Mouse (Mus musculus): ENCODE results near the gene Phldb2.

The Phldb2 gene

GRCm38 (mm10) chr16:45892928-45893327 lies 60.5 kb downstream of the Phldb2 start:
- no peak for DNase-seq (ENCODE audit: low read depth)

DNA sequence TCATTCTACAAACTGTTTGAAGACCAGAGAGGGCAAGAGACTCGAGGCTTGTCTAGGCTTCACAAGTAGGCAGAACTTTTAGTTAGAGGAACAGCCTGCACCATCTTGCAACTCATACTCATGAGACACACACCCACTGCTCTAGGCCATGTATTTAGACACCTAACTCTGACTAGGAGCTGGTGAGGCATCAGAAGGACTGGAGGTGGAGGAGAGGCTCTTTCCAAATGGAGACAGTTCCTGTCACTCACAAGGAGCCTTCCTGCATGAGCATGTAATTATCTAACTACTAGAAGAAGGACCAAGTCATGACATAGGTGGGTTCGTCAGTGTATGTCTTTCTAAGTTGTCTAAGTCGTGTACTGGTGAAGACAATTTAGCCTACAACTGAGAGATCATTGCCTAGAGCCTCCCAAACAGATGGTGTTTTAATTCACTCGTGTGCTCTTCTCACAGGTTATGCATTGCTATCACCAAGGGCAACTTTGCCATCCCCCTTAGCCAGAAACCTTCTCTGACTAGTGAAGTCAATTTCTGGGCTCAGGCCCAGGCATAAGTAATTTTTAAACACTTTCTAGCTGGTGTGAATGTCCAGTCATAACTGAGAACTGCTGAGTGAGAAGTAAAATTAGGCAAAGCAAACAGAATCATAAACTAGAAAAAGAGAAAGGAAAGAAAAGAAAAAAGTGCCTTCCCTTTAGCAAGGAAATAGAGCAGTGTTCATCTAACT lies 62.8 kb downstream of the Phldb2 start:
- DNase-seq (ENCODE audit: low read depth) = no peak

DNA sequence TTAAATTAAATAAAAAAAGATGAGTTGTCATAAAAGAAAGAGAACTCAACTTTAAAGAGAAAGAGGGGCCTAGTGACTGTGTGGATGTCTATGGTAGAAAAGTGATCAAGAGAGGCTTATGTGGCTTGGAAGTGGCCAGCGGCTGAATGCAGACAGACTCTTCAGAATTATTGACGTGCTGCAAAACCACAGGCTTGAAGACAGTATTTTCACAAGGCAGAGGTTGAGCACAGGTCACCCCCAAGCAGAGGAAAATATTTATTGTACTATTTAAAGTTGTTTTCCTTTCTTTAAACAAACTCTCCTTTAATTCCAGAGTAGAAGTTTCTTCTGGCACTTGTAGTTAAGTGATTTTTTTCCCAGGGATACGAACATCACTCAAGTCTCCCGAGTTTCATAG lies 63.8 kb downstream of the Phldb2 start:
- no peak for DNase-seq (ENCODE audit: low read depth)

GRCm38 (mm10) chr16:45886599-45886998 lies 66.8 kb downstream of the Phldb2 start:
- peak; percentile 15 for DNase-seq (ENCODE audit: low read depth)

DNA sequence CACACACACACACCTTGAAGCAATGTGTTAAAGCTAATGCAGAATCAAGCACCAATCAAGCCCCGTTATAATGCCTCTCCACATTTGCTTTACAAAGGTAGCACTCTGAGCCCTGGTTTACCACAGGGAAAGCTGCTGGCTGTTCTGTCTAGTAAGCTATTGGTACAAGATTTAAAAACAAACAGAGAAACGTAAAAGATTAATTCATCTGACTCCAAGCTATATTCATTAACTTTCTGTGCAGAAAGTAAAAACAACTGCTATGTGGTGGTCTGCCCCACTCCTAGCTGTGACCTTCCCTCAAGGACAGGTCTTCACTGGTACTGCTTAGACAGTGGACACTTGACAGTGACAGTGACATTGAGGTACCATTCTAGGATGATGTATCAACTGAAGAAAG lies 69.2 kb downstream of the Phldb2 start:
- no peak for DNase-seq (ENCODE audit: low read depth)

GRCm38 (mm10) chr16:45881177-45881832 lies 72.1 kb downstream of the Phldb2 start:
- DNase-seq (ENCODE audit: low read depth) = no peak

GRCm38 (mm10) chr16:45880101-45880751 lies 73.2 kb downstream of the Phldb2 start:
- DNase-seq (ENCODE audit: low read depth) = no peak

DNA sequence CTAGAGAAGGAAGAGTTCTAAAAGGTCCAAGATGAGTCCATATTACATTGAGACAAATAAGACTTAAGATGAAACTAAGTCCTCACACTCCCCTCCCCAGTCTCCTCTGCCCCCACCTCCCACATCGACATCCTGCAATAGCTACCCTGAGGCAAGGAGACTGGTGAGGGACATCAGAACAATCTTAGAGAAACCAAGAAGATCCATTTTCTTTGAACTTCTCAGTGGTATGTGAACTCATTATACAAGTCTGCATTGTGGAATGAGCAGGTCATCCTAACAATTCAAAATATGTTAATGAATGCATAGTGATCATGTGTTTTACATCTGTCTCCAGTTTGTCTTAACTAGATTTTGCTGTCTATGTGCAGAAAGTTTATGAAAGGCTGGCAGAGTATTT lies 75.7 kb downstream of the Phldb2 start:
- DNase-seq (ENCODE audit: low read depth) = no peak

- DNase-seq (ENCODE audit: low read depth) = no peak
Measured at GRCm38 (mm10) chr16:45877171-45877570, 76.2 kb downstream of the Phldb2 start.

- DNase-seq (ENCODE audit: low read depth) = no peak
Measured at GRCm38 (mm10) chr16:45873397-45873796, 80.0 kb downstream of the Phldb2 start.

DNA sequence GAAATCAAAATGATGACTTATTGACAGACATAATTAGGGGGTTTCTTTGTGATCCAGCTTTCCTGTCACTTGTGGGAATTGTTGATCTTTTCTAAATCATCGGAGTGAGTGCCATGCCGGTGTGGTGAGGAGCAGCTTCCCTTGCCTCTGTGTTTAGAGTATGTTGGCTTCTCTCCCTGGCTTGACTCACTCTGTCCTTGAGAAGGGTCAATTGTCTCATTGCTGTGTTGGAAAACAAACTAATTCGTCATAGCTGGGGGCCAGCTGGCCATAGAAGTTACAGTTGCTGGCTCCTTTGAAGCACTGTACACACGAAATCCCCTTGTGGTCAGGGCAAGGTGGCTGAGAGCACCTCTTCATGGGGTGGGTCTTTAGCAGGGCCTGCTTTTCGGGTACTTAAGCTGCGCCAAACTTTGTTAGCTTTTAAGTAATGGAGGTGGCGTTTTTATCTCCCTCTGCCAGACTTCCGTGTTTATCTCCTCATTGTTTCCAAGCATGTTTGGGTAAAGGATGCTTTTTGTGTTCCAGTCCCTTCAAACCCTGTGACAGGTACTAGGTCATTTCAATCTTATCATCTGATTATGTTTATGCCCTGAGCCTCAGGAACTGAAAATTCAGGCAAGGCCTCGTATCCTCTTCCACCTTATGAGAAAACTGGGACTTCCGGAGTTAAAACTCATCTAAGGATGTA lies 82.0 kb downstream of the Phldb2 start:
- no peak for DNase-seq (ENCODE audit: low read depth)

GRCm38 (mm10) chr16:45870651-45871050 lies 82.7 kb downstream of the Phldb2 start:
- no peak for DNase-seq (ENCODE audit: low read depth)

DNA sequence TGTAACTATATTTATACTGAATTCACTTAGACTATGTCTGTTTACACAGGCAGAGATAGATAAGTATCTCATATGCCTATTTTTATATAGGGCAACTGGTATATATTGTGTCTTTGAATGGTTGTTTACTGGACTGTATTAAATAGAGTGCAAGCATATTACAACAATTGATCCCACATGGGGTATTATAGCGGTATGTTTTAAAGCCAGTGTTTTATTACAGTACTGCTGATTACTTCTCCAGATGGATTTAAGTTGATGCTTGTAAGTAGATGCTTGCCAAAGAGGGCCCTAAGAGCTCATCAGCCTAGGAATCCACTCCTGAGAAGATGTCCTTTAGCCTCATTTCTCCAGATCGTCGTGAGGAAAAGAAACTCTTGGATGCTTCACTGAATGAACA lies 84.4 kb downstream of the Phldb2 start:
- DNase-seq (ENCODE audit: low read depth) = no peak

DNA sequence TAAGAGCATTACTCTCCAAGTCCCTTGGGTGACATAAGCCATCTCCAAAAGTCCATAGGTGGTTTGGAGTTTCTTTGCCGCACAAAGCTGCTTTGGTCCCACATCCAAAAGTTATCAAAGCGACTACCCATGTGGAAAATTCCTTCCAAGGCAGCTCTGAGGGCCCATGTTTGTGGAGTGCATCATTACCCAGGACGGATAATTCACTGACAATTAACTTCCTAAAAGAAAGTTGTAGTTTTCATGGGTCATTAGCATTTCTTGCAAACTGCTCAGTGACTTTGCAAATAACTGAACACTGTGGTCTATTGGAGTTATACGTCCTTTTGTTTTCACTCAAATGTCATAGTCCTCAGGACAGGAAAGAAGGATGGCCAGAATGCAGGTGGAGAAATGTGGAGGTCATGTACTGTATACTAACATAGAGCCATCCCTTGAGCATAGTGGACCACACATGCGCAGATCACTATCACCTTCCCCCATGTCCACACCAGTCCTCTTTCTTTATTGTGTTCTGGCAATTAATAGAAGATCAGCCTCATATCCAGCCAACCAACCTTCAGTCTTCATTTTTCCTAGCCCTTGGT lies 96.0 kb downstream of the Phldb2 start:
- DNase-seq (ENCODE audit: low read depth) = no peak

DNA sequence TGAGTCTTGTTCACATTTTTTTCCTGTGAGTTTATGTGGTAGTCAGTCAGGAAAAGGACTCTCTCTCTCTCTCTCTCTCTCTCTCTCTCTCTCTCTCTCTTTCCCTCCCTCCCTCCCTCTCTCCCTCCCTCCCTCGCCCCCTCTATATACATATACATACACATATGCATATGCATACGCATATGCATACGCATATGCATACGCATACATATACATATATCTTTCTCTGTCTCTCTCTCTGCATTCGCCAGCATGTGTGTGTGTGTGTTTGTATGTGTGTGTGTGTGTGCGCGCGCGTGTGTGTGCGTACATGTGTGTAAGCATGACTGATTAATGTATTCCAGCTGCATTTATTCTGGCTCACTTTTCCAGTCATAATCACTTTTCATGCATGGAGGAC lies 98.9 kb downstream of the Phldb2 start:
- DNase-seq (ENCODE audit: low read depth) = no peak

DNA sequence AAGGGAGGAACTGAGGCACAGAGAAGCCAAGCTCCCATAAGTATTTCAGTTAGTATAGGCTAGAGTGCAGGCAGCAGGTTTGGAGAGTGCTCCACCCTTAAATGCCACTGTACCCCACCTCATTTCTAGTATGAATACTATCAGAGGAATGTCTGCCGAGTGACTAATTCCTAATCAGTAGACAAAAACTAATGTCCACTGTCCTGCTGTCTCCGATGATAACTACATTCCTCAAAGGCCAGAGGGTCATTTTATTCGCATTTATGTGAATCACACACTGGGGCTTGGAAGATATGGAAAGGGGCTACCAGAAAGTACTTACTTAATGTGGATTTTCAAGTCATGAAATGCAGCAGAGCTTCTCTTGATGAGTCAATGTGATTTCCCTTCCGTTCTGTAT lies 104.4 kb downstream of the Phldb2 start:
- no peak for DNase-seq (ENCODE audit: low read depth)

- no peak for DNase-seq (ENCODE audit: low read depth)
Measured at GRCm38 (mm10) chr16:45844875-45845274, 108.5 kb downstream of the Phldb2 start.

DNA sequence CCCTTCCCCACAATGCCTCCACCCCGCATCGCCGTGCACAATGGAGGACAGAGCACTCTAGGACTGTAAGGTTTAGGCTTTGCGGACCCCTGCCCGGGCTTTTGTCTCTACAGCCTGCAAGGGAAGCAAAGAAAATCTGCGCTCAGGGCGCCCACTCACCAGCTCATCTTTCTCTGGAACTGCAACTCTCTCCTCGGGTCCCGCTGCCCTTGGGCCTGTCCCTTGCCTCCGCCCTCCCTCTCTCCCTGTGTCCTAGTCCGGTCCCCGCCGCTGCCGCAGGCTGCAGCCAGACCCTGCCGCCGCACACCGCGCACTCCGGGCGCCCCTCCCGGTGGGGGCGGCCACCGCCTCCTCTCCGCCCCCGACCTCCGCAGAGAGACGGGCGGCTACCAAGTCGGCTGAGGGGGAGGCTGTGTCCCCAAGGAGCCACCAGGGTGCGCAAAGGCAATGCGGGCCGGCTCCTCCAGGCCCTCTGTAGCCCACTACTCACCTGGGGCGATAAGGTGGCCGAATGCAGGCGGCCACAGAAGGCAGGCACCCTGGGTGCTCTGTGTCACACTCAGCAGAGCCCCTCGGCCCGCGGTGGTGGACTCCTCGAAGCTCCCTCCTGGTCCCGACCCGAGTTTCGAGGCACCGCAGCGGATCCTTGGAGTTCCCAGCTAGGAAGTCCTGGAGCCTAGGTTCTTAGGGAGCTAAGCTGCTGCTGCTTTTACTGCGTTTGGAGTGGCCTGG lies 109.2 kb downstream of the Phldb2 start:
- no peak for DNase-seq (ENCODE audit: low read depth)

DNA sequence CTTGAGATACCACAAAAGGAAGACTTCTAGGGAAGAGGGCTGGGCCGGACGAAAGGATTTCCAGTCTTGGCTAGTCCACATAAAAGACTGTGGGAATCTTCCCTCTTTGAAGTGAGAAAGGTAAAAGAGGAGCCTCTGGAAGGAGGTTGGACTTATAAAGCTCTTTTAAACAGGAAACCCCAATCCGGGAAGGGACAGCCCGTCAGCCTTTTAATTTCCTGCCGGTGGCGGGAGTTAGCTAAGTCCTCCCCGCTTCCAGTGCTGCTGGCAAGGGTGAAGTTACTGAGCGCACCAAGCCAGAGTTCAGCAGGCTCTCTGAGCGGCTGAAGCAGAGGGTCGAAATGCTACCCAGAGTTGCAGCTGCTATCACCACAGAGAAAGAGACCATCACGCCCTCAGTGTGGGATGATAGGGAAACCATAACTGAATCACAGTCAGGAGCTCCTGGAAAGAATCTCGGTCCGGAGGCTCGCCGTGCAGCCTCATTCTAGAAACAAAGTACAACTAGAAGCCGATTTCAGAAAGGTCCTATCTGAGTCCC lies 110.0 kb downstream of the Phldb2 start:
- no peak for DNase-seq (ENCODE audit: low read depth)

DNA sequence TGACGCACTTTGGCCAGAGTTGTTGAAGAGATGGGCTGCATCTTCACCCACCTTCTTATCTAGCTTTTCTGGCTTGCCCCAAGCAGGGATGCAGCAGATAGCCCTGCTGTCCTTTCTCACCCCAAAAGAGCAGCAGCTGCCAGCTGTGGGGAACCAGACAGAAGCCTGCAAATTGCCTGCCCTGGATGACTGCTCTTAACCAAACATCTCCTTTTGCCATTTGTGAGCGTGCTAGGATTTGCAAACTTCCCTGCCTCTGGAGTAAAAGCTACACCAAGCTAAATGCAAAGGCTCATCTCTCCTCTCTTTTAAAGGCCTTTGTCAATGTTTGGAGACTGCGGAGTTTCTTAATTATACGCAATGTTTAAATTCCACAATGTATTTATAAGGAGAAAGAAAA lies 111.0 kb downstream of the Phldb2 start:
- no peak for DNase-seq (ENCODE audit: low read depth)

- DNase-seq (ENCODE audit: low read depth) = no peak
Measured at GRCm38 (mm10) chr16:45841806-45842205, 111.6 kb downstream of the Phldb2 start.

All from 416B (cell line).